Mouse (Mus musculus) forebrain, embryonic 14.5 days (tissue): ENCODE results near the gene Exoc4. TPM values are rescaled to one million over a fixed set of nuclear protein-coding genes. Genes with fewer than 3 reads are reported as not detected.

Source experiments
- ATAC-seq: fragments of 200-750 bp; cut with Nextera tagmentation; 2 replicates; pipeline ENCODE4 v1.8.0; 2017; ENCODE audit warnings: mild to moderate bottlenecking, moderate library complexity
- DNase-seq: peaks from one replicate; pipeline ENCODE4 v3.0.0-alpha.2; 2015; ENCODE audit warnings: low spot score
- H3K27ac ChIP-seq: fragments of 300-500 bp; sonication (generic); 2 replicates; pipeline ENCODE4 v1.5.1; 2014; ENCODE audit warnings: low read depth, mild to moderate bottlenecking, control low read depth, low read length, moderate library complexity
- H3K27me3 ChIP-seq: fragments of 300-500 bp; sonication (generic); replicated peaks from 2 replicates; pipeline ENCODE4 v1.6.1; 2014; ENCODE audit warnings: low read length, control low read depth, mixed read lengths; ENCODE audit not compliant: control insufficient read depth, insufficient read depth
- H3K36me3 ChIP-seq: fragments of 300-500 bp; sonication (generic); 2 replicates; pipeline ENCODE4 v1.6.1; 2014; ENCODE audit warnings: low read length, control low read depth; ENCODE audit not compliant: control insufficient read depth, insufficient read depth
- H3K4me1 ChIP-seq: fragments of 300-500 bp; sonication (generic); 2 replicates; pipeline ENCODE4 v1.6.1; 2014; ENCODE audit warnings: antibody characterized with exemption, low read length, control low read depth; ENCODE audit not compliant: control insufficient read depth, insufficient read depth
- H3K4me2 ChIP-seq: fragments of 300-500 bp; sonication (generic); 2 replicates; pipeline ENCODE4 v1.6.1; 2014; ENCODE audit warnings: mild to moderate bottlenecking, control low read depth, low read length
- H3K4me3 ChIP-seq: fragments of 300-500 bp; sonication (generic); 2 replicates; pipeline ENCODE4 v1.5.1; 2014; ENCODE audit warnings: low read depth, low read length, control low read depth
- H3K9ac ChIP-seq: fragments of 300-500 bp; sonication (generic); 2 replicates; pipeline ENCODE4 v1.6.1; 2014; ENCODE audit warnings: mild to moderate bottlenecking, low read length, control low read depth, moderate library complexity
- H3K9me3 ChIP-seq: fragments of 300-500 bp; sonication (generic); replicated peaks from 2 replicates; pipeline ENCODE4 v1.6.1; 2016; ENCODE audit warnings: low read length, control low read depth, mixed read lengths; ENCODE audit not compliant: control insufficient read depth
- WGBS: fragments of 180-500 bp; shearing (Covaris S2); extraction: QIAGEN DNeasy Blood & Tissue Kit; methylation state at CpG from one replicate; pipeline ENCODE4 v1.1.7; 2014; 5-methylcytosine and 5-hydroxymethylcytosine counted together
- polyA plus RNA-seq: library from polyadenylated mRNA; unstranded; fragments of >200 nt; fragmentation: Nextera tagmentation; extraction: Ambion mirVana; gene quantifications from 2 replicates; pipeline ENCODE4 v1.2.1, GENCODE M21; 2014

Gene Exoc4
- polyA plus RNA-seq, result 35.8 and 42.6 TPM in 2 replicates

DNA sequence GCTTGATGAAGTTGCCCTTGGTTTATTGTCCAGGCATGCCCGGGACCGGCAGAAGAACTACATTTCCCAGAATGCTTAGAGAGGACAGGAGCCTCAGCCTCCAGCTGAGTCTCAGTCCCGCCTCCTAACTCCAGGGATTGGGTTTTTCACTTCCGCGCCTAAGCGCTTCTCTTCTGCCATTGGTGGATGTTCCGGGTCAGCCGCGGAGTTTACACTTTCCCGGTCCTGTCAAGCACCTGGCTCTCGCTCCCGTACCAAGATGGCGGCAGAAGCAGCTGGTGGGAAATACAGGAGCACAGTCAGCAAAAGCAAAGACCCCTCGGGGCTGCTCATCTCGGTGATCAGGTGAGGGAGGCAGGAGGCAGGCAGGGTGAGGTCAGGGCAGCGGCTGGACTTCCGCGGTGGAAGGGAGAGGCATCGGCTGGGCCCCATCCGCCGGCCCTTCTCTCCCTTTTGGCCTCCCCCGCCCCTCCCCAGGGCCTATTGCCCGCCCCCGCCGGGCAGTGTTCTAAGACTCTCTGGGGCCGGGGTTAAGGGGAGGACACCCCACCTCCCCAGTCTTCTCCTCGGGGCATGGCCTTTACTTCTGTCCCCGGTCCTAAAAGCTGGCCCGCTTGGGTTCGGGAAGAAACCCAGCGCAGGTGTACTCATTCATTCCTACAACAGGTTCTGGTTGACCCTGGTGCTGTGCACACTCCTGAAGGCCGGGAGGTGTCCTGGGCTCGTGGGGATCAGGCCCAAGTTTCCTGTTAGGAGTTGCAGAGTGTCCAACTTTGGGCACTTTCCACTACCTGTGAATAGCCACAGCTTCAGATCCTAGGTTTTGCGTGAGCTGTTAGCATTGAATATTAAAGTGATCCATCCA, at the start of gene Exoc4:
Gene Exoc4, plus strand, starts transcription at position 192 of the 865 bp plus-strand sequence.
- Histone ChIP-seq H3K27me3 (no peaks in the 10 kb centered on the region), H3K4me3 (peak within 1 kb of the TSS; percentile 87), H3K9me3 (no peaks in the 10 kb centered on the region), H3K4me2 (peak within 1 kb of the TSS; percentile 56), H3K36me3 (no peaks in the 10 kb centered on the region), H3K4me1 (peaks cover 11% of the 10 kb centered on the region), H3K27ac (peak within 1 kb of the TSS; percentile 67), H3K9ac (peak within 1 kb of the TSS; percentile 89)
- peak; percentile 99 for DNase-seq
- WGBS, result 3% methylated on average over 29 of the region's 34 CpGs
- peak; percentile 100 for ATAC-seq

DNA sequence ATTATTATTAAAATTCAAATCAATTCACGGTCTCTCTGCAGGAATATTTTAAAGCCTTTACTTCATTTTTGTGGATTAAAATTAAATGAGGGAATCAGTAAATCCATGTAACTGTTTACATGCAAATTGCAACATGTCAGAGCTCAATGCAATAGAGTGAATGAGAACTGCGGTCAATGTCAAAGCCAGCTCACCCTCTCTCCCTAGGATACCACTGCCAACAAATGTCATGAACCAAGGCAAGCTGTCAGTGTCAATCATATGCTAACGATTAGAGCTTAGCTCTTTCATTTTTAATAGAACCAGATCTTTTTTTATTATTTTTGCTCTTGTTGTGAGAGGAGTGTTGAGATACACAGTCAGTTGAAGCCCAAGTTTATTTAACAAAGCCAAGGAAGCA, 30.1 kb upstream of the Exoc4 start:
- no peak for ATAC-seq
- WGBS, result 55% methylated on average over 3 of the region's 3 CpGs

DNA sequence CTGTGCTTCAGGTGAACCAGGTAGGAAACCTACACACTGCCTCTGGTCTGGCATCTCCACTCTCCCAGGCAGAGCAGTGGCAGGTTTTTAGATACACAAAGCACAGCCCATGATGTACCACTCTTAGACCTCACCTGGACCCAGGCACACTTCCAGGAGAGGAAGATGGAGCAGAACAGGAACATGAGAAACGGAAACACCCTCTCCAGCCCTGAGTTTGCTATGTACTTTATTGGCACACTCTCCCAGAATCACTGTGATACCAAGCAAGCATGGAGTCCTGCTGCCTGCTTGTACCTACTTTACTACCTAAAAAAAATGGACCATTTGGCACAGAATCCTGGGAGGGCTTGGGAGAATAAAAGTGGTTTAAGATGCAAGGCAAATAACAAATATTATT, 22.2 kb upstream of the Exoc4 start:
- Histone ChIP-seq H3K4me1 (no peaks in the 10 kb centered on the region), H3K27ac (no peak overlapping the region), H3K4me2 (no peak overlapping the region), H3K9ac (no peak overlapping the region), H3K4me3 (no peak overlapping the region), H3K9me3 (no peaks in the 10 kb centered on the region), H3K36me3 (no peaks in the 10 kb centered on the region), H3K27me3 (no peaks in the 10 kb centered on the region)
- WGBS, result 82% methylated on average over 1 of the region's 1 CpGs
- DNase-seq (no peak), ATAC-seq (no peak)

More for the DNA sequence above, 30.1 kb upstream of the Exoc4 start:
- Histone ChIP-seq H3K9me3 (peaks cover 3% of the 10 kb centered on the region; the same call in 1 of the 2 replicates), H3K9ac (no peak overlapping the region), H3K4me3 (no peak overlapping the region), H3K27me3 (no peaks in the 10 kb centered on the region), H3K4me2 (no peak overlapping the region), H3K27ac (no peak overlapping the region), H3K4me1 (no peaks in the 10 kb centered on the region), H3K36me3 (no peaks in the 10 kb centered on the region)
- DNase-seq, result peak; percentile 12

DNA sequence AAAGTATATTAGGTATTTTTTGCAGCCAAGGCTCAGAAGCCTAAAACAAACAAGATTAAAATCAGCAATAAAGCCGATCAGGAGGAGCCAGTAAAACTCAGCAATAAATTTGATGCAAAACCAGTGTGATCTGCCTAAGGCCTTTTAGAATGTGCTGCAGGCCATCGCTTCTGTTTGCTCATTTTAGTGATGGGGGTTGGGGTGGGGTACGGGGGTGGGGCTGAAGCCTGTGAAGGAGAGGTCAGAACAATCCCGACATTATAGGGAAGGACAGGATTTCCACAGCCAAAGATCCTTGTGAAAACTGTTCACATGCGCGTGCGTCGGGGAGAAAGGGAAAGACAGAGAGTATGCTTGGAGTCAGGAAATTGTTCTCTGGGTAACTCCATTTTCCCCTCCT, 21.5 kb upstream of the Exoc4 start:
- H3K27ac ChIP-seq, result no peak overlapping the region
- ATAC-seq, result no peak
- WGBS, result 57% methylated on average over 8 of the region's 8 CpGs
- no peaks in the 10 kb centered on the region for H3K36me3 ChIP-seq
- H3K4me1 ChIP-seq, result no peaks in the 10 kb centered on the region
- no peaks in the 10 kb centered on the region for H3K9me3 ChIP-seq
- no peak overlapping the region for H3K4me3 ChIP-seq
- H3K9ac ChIP-seq, result no peak overlapping the region
- H3K4me2 ChIP-seq, result no peak overlapping the region
- H3K27me3 ChIP-seq, result no peaks in the 10 kb centered on the region
- DNase-seq, result no peak

DNA sequence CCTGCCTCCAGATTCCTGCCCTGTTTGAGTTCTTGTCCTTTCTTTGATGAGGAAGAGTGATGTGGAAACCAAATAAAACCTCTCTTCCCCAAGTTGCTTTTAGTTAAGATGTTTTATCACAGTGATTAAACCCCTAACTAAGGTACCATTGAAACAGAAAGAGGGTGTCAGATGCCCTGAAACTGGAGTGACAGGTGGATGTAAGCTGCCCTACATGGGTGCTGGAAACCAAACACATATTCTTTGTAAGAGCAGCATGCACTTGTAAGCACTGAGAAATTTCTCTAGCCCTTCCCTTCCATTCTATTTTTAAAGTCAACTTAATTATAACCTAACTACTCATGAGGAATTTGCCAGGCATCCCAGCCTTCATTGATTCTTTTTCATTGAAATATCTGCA, 7.6 kb upstream of the Exoc4 start:
- H3K9ac ChIP-seq, result no peak overlapping the region
- DNase-seq, result no peak

DNA sequence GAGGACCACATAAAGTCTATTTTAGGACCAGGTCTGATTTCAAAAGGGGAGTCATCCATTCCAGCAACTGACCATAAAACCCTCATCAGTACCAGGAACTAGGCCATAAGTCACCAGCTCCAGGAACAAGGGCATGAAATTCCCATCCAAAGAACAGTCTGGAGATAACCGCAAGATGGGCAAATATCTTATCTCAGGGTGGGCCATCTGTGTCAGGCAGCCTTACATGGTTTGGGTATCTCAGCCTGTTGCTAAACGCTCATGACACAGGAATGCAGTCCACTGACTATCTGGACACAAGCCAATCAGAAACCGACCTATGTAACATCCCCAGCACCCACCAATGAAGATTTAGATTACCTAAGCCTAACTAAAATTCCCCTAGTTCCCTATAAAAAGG, 4.3 kb upstream of the Exoc4 start:
- WGBS, result 91% methylated on average over 3 of the region's 3 CpGs
- Histone ChIP-seq H3K27ac (no peak overlapping the region), H3K4me1 (no peaks in the 10 kb centered on the region), H3K36me3 (no peaks in the 10 kb centered on the region), H3K9ac (no peak overlapping the region), H3K4me2 (no peak overlapping the region), H3K27me3 (no peaks in the 10 kb centered on the region), H3K4me3 (no peak overlapping the region), H3K9me3 (no peaks in the 10 kb centered on the region)
- ATAC-seq (no peak), DNase-seq (no peak)

More for the DNA sequence above, 7.6 kb upstream of the Exoc4 start:
- no peaks in the 10 kb centered on the region for H3K4me1 ChIP-seq
- no peaks in the 10 kb centered on the region for H3K36me3 ChIP-seq
- H3K27me3 ChIP-seq, result no peaks in the 10 kb centered on the region
- H3K4me3 ChIP-seq, result no peak overlapping the region
- ATAC-seq, result no peak
- no peak overlapping the region for H3K27ac ChIP-seq
- no peaks in the 10 kb centered on the region for H3K9me3 ChIP-seq
- no peak overlapping the region for H3K4me2 ChIP-seq

DNA sequence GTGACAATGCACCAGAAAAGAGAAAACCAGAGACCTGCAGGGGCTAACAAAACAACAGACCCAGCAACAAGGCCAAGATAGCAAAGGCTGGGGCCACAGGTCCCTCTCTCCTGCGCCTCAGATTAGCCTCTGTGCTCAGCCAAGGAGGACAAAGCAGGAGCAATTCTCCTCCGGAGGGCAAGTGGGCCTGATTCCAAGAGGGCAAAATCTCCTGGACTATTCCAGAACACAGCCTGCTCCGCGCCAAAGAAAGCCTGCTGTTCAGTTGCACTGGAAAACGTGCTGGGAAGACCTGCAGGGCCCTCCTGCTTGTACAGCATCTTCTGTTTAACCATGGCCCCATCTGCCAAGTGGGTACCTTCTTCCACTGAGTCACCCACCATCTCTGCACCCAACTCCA, 1.7 kb upstream of the Exoc4 start:
- H3K27ac ChIP-seq, result no peak overlapping the region
- no peaks in the 10 kb centered on the region for H3K27me3 ChIP-seq
- no peak overlapping the region for H3K4me3 ChIP-seq
- H3K36me3 ChIP-seq, result no peaks in the 10 kb centered on the region
- ATAC-seq (no peak), DNase-seq (no peak)
- no peak overlapping the region for H3K4me2 ChIP-seq
- WGBS, result 80% methylated on average over 5 of the region's 5 CpGs
- peaks cover 11% of the 10 kb centered on the region for H3K4me1 ChIP-seq
- no peak overlapping the region for H3K9ac ChIP-seq
- no peaks in the 10 kb centered on the region for H3K9me3 ChIP-seq

DNA sequence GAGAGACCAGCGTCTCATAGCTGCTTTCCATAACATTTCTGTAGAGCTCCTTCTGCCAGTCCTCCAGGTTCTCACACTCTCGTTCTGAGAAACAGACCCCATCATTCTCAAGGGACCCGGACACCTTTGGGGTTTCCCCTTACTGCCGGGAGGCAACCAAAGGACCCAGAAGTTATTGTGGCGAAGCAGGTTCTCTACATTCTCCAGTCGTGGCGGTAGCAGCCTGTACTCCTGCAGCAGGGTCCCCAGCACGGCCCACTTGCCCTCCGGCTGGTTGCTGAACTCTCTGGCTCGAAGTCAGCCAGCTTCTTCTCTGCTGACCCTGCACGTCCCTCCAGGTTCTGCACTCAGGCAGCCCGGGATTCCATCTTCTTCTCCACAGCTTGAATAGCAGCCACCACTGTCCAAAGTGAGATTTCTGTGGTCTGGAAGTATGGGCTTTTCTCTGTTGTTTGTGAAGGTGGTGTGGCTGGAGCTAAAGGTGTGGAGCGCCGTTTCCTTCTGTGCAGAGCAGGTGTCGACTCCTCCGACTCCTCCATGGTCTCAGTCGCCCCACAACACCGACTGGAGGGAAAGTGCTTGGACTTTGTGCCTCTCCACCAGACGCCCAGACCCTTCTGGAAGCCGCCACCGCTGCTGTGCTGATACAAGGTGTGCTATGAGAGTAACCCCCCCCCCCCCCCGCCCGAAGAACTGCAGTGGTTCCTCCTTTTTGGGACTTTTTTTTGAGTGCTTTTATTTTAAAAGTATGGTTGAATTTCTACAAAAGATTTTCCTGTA, 1.1 kb upstream of the Exoc4 start:
- DNase-seq (no peak), ATAC-seq (no peak)

DNA sequence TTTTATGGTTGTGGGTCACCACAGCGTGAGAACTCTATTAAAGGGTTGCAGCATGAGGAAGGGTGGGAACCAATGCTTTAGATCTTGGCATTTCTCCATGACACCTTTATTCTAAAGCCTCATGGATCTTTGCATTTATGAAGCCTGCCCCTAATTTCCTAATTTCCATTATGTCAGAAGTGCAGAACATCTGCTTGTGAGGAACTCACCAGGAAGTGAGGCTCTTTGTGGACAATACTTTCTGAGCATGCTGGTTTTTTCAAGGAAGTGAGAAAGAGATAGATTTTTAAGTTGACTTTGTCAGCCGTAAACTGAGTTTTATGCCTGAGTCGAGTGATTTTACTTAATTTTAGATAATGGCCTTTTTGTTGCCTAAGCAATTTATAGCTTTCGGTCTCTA, 7.8 kb downstream of the Exoc4 start:
- Histone ChIP-seq H3K27ac (no peak overlapping the region), H3K4me3 (no peak overlapping the region), H3K36me3 (no peaks in the 10 kb centered on the region), H3K9ac (no peak overlapping the region), H3K9me3 (no peaks in the 10 kb centered on the region), H3K27me3 (no peaks in the 10 kb centered on the region), H3K4me2 (no peak overlapping the region), H3K4me1 (peaks cover 11% of the 10 kb centered on the region)
- DNase-seq (no peak), ATAC-seq (no peak)
- WGBS, result 35% methylated on average over 4 of the region's 4 CpGs

More for the DNA sequence above, 1.1 kb upstream of the Exoc4 start:
- H3K9ac ChIP-seq, result no peak overlapping the region
- H3K27ac ChIP-seq, result no peak overlapping the region
- peaks cover 11% of the 10 kb centered on the region for H3K4me1 ChIP-seq
- H3K4me2 ChIP-seq, result no peak overlapping the region
- H3K27me3 ChIP-seq, result no peaks in the 10 kb centered on the region
- no peak overlapping the region for H3K4me3 ChIP-seq
- no peaks in the 10 kb centered on the region for H3K9me3 ChIP-seq
- WGBS, result 90% methylated on average over 23 of the region's 23 CpGs
- no peaks in the 10 kb centered on the region for H3K36me3 ChIP-seq
